Mouse (Mus musculus): ENCODE results near the gene Gtf2i. TPM values are rescaled to one million over a fixed set of nuclear protein-coding genes. Genes with fewer than 3 reads are reported as not detected.
"Not testable (repeated sequence)": the region's sequence is repeated elsewhere in the genome, so short reads cannot be mapped to it uniquely, and the experiment has no call there.

Gtf2i gene
- total and polyA plus RNA-seq, 3 experiments: 67.8 to 210 (median 187) TPM

DNA sequence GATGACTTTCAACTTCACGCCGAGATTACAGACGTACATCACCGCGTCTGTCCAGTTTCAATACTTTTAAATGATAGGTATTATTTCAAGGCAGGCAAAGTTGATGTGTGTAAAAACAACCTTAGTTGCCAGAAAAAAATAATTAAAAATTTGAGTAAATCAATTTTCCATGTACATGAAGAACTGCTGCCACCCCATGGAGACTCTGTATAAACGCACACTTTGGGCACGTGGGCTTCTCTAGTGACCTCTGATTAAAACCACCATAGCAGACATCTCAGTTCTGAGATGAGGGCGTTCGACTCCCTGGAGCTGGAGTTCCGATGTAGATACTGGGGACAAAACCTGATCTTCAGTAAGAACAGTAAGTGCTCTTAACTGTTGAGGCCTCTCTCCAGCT, 26.8 kb upstream of the Gtf2i start:
- no peaks in the 10 kb centered on the region for H3K27me3 ChIP-seq (ENCODE audit: control insufficient read depth, insufficient read depth, low read length)
- H3K27ac ChIP-seq: no peak overlapping the region
- H3K9ac ChIP-seq (ENCODE audit: low read depth, low read length): no peak overlapping the region
- TF ChIP-seq EP300 (IDR thresholded peaks at IDR 0.05; ENCODE audit: insufficient read depth, low read depth, low read length) (no peak), CTCF (IDR thresholded peaks at IDR 0.05) (peak; percentile 81)
- no peaks in the 10 kb centered on the region for H3K4me1 ChIP-seq (ENCODE audit: control insufficient read depth, insufficient read depth, low read length)
- no peak for DNase-seq
- no peaks in the 10 kb centered on the region for H3K79me2 ChIP-seq (replicated peaks; ENCODE audit: control insufficient read depth, insufficient read depth, low read length)
- H3K4me3 ChIP-seq: no peak overlapping the region
- intact Hi-C loops (cut with DNase I): loop anchor here (2.0 to 5.0 kb wide), 3 partner anchors 34 to 161 kb away; no protein-coding TSS in a partner anchor
- no peaks in the 10 kb centered on the region for H3K36me3 ChIP-seq (ENCODE audit: control insufficient read depth, insufficient read depth, low read length)
- WGBS: 52% methylated on average over 10 of the region's 10 CpGs

DNA sequence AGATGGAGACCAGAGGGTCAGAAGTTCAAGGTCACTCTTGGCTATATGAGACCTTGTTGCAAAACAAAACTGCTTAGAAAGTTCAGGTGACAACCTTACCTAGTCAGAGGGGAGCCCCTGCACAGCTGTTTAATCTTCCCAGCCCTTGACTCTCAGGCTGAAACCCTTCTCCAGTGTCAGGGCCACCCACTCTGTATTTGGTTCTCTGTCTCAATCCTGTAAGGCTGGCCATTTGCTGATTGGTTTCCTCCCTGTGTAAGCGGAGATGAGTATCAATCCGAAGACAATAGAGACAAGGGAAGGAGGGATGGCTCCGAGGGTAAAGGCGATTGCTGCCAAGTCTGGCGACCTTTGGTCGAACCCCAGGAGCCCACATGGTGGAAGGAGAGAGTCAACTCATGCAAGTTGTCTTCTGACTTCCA, 25.6 kb upstream of the Gtf2i start:
- Histone ChIP-seq H3K27me3 (ENCODE audit: control insufficient read depth, insufficient read depth, low read length) (no peaks in the 10 kb centered on the region), H3K9ac (ENCODE audit: low read depth, low read length) (no peak overlapping the region), H3K79me2 (replicated peaks; ENCODE audit: control insufficient read depth, insufficient read depth, low read length) (no peaks in the 10 kb centered on the region), H3K27ac (no peak overlapping the region), H3K4me3 (no peak overlapping the region), H3K36me3 (ENCODE audit: control insufficient read depth, insufficient read depth, low read length) (no peaks in the 10 kb centered on the region), H3K4me1 (ENCODE audit: control insufficient read depth, insufficient read depth, low read length) (no peaks in the 10 kb centered on the region)
- intact Hi-C loops (cut with DNase I): loop anchor here (2.0 to 5.0 kb wide), 3 partner anchors 33 to 159 kb away; no protein-coding TSS in a partner anchor
- TF ChIP-seq EP300 (IDR thresholded peaks at IDR 0.05; ENCODE audit: insufficient read depth, low read depth, low read length) (no peak), POLR2A (IDR thresholded peaks at IDR 0.05; ENCODE audit: insufficient read depth, low read depth, low read length) (no peak), CTCF (IDR thresholded peaks at IDR 0.05) (no peak)
- DNase-seq: no peak
- WGBS: 28% methylated on average over 6 of the region's 6 CpGs

GRCm38 (mm10) chr5:134337012-134337411, 22.5 kb upstream of the Gtf2i start:
- H3K9ac ChIP-seq (ENCODE audit: low read depth, low read length); intact Hi-C loops (cut with DNase I); H3K27me3 ChIP-seq (ENCODE audit: control insufficient read depth, insufficient read depth, low read length); H3K36me3 ChIP-seq (ENCODE audit: control insufficient read depth, insufficient read depth, low read length); H3K4me1 ChIP-seq (ENCODE audit: control insufficient read depth, insufficient read depth, low read length); H3K79me2 ChIP-seq (replicated peaks; ENCODE audit: control insufficient read depth, insufficient read depth, low read length); H3K27ac ChIP-seq; H3K4me3 ChIP-seq; DNase-seq: not testable (repeated sequence)
- 89% methylated on average over 2 of the region's 2 CpGs for WGBS

DNA sequence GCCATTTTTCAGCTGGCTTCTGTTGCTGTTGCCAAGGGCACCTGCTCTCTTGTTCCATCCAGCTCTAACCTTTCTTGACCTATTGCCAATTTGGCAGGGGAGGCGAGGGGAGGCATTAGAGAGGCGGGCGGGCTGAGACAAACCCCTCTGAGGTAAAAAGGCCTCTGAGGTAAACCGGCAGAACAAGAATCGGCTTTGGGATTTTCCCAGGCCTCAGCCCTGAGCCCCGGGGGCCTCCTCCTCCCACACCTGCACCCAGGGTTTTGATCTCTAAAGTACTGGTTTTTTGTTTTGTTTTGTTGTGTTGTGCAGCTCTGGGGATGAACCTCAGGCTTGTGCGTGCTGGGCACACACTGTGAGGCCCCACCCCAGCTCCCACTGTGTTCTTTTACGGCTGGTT, 18.2 kb upstream of the Gtf2i start:
- TF ChIP-seq EP300 (IDR thresholded peaks at IDR 0.05; ENCODE audit: insufficient read depth, low read depth, low read length): no peak
- no peak for TF ChIP-seq POLR2A (IDR thresholded peaks at IDR 0.05; ENCODE audit: insufficient read depth, low read depth, low read length)
- no peak for TF ChIP-seq CTCF (IDR thresholded peaks at IDR 0.05)
- Histone ChIP-seq H3K4me3 (no peak overlapping the region), H3K4me1 (ENCODE audit: control insufficient read depth, insufficient read depth, low read length) (peaks cover 1% of the 10 kb centered on the region; the same call in 1 of the 2 replicates), H3K27me3 (ENCODE audit: control insufficient read depth, insufficient read depth, low read length) (no peaks in the 10 kb centered on the region), H3K27ac (no peak overlapping the region), H3K9ac (ENCODE audit: low read depth, low read length) (no peak overlapping the region), H3K36me3 (ENCODE audit: control insufficient read depth, insufficient read depth, low read length) (no peaks in the 10 kb centered on the region), H3K79me2 (replicated peaks; ENCODE audit: control insufficient read depth, insufficient read depth, low read length) (no peaks in the 10 kb centered on the region)
- no peak for DNase-seq
- WGBS: 88% methylated on average over 8 of the region's 8 CpGs
- intact Hi-C loops (cut with DNase I): no loop called here

DNA sequence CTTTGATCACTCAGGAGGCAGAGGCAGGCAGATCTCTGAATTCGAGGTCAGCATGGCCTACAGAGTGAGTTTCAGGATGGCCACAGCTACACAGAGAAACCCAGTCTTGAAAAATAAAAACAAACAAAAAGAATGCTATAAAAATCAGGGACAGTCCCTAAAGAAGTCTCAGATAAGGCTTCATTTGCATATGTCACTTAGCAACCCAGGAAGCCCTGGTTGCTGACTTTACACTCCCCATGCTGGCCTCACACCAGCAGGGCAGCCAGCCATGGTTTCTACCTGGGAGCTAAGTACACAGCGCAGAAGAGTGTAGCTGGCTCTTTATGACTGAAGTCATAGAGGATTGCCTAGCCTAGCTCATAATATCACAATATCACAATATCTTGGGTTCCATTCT, 15.5 kb upstream of the Gtf2i start:
- no peak for DNase-seq
- Histone ChIP-seq H3K4me3 (no peak overlapping the region), H3K27me3 (ENCODE audit: control insufficient read depth, insufficient read depth, low read length) (no peaks in the 10 kb centered on the region), H3K9ac (ENCODE audit: low read depth, low read length) (no peak overlapping the region), H3K4me1 (ENCODE audit: control insufficient read depth, insufficient read depth, low read length) (peaks cover 1% of the 10 kb centered on the region; the same call in 1 of the 2 replicates), H3K27ac (no peak overlapping the region), H3K79me2 (replicated peaks; ENCODE audit: control insufficient read depth, insufficient read depth, low read length) (no peaks in the 10 kb centered on the region), H3K36me3 (ENCODE audit: control insufficient read depth, insufficient read depth, low read length) (no peaks in the 10 kb centered on the region)
- 88% methylated on average over 2 of the region's 2 CpGs for WGBS
- intact Hi-C loops (cut with DNase I): no loop called here
- no peak for TF ChIP-seq EP300 (IDR thresholded peaks at IDR 0.05; ENCODE audit: insufficient read depth, low read depth, low read length)
- no peak for TF ChIP-seq POLR2A (IDR thresholded peaks at IDR 0.05; ENCODE audit: insufficient read depth, low read depth, low read length)
- TF ChIP-seq CTCF (IDR thresholded peaks at IDR 0.05): no peak

GRCm38 (mm10) chr5:134329311-134329710, 14.8 kb upstream of the Gtf2i start:
- 47% methylated on average over 4 of the region's 4 CpGs for WGBS
- H3K27ac ChIP-seq: no peak overlapping the region
- H3K27me3 ChIP-seq (ENCODE audit: control insufficient read depth, insufficient read depth, low read length): no peaks in the 10 kb centered on the region
- peaks cover 1% of the 10 kb centered on the region; the same call in 1 of the 2 replicates for H3K4me1 ChIP-seq (ENCODE audit: control insufficient read depth, insufficient read depth, low read length)
- TF ChIP-seq POLR2A (IDR thresholded peaks at IDR 0.05; ENCODE audit: insufficient read depth, low read depth, low read length) (no peak), CTCF (IDR thresholded peaks at IDR 0.05) (no peak), EP300 (IDR thresholded peaks at IDR 0.05; ENCODE audit: insufficient read depth, low read depth, low read length) (no peak)
- DNase-seq: no peak
- H3K79me2 ChIP-seq (replicated peaks; ENCODE audit: control insufficient read depth, insufficient read depth, low read length): no peaks in the 10 kb centered on the region
- H3K36me3 ChIP-seq (ENCODE audit: control insufficient read depth, insufficient read depth, low read length): no peaks in the 10 kb centered on the region
- intact Hi-C loops (cut with DNase I): no loop called here
- no peak overlapping the region for H3K9ac ChIP-seq (ENCODE audit: low read depth, low read length)
- H3K4me3 ChIP-seq: no peak overlapping the region

All from heart, adult 2 months (tissue).